Mouse (Mus musculus) stomach, embryonic 16.5 days (tissue): ENCODE data around the gene Ctse. TPM values are rescaled to one million over a fixed set of nuclear protein-coding genes. Genes with fewer than 3 reads are reported as not detected.

Source experiments
- ATAC-seq: fragments of 200-750 bp; cut with Nextera tagmentation; 2 replicates; pipeline ENCODE4 v1.8.0; 2017; ENCODE audit warnings: moderate number of reproducible peaks, moderate TSS enrichment; ENCODE audit not compliant: insufficient read depth, low FRiP score
- H3K27ac ChIP-seq: fragments of 300-500 bp; sonication (generic); 2 replicates; pipeline ENCODE4 v1.5.1; 2014; ENCODE audit warnings: low read length
- H3K27me3 ChIP-seq: fragments of 300-500 bp; sonication (generic); 2 replicates; pipeline ENCODE4 v1.6.1; 2014; ENCODE audit warnings: low read length, control low read depth, mixed read lengths; ENCODE audit not compliant: control insufficient read depth, insufficient read depth
- H3K36me3 ChIP-seq: fragments of 300-500 bp; sonication (generic); 2 replicates; pipeline ENCODE4 v1.6.1; 2014; ENCODE audit warnings: low read length; ENCODE audit not compliant: control insufficient read depth, insufficient read depth
- H3K4me1 ChIP-seq: fragments of 300-500 bp; sonication (generic); 2 replicates; pipeline ENCODE4 v1.6.1; 2014; ENCODE audit warnings: low read length, control low read depth, mixed read lengths; ENCODE audit not compliant: control insufficient read depth, insufficient read depth
- H3K4me2 ChIP-seq: fragments of 300-500 bp; sonication (generic); 2 replicates; pipeline ENCODE4 v1.6.1; 2014; ENCODE audit warnings: low read depth, low read length, mixed read lengths
- H3K4me3 ChIP-seq: fragments of 300-500 bp; sonication (generic); replicated peaks from 2 replicates; pipeline ENCODE4 v1.5.1; 2014; ENCODE audit warnings: mild to moderate bottlenecking, low read length
- H3K9ac ChIP-seq: fragments of 300-500 bp; sonication (generic); 2 replicates; pipeline ENCODE4 v1.6.1; 2014; ENCODE audit warnings: low read length
- H3K9me3 ChIP-seq: fragments of 300-500 bp; sonication (generic); replicated peaks from 2 replicates; pipeline ENCODE4 v1.6.1; 2016; ENCODE audit warnings: low read length, control low read depth; ENCODE audit not compliant: control insufficient read depth
- WGBS: fragments of 180-500 bp; shearing (Covaris S2); extraction: QIAGEN DNeasy Blood & Tissue Kit; methylation state at CpG from one replicate; pipeline ENCODE4 v1.1.7; 2014; 5-methylcytosine and 5-hydroxymethylcytosine counted together
- polyA plus RNA-seq: library from polyadenylated mRNA; unstranded; fragments of >200 nt; fragmentation: Nextera tagmentation; extraction: Ambion mirVana; gene quantifications from 2 replicates; pipeline ENCODE4 v1.2.1, GENCODE M21; 2015

Ctse gene
- polyA plus RNA-seq, 1 experiment from 2014 or later = 134 TPM

DNA sequence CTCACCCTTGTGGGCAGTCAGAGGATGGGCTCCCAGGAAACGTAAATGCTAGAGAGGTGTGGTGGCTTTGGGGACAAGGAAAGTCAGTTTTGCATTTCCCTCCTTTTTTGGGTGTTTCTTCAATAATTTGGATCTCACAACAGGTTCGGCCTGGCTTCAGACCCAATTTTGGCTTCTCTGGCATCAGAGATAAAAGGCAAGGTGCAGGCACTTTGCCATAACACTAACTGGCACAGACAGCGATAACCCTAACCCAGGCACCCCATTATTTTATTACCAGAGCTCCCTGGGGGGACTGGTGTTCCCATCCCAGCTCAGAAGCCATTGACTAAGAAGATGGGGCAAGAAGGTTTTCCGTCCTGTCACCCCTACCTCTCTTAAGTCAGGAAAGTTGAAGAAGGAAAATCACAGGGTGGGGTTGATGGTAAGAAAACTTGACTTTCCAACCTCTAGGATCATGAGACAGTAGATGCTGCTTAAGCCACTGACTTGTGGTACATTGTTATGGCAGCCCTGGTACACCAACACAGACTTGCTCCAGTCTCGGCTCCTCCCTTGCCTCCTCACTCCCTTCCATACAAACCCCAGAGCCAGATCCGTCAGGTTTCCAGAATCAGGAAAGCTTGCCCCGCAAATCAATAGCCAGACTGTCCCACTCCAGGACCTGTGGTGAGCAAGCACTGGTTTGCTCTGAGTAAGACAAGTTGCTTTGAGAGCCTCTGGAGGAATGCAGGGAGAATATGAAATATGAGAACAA, 22.8 kb downstream of the Ctse start:
- Histone ChIP-seq H3K4me2 (no peak overlapping the region), H3K27ac (no peak overlapping the region; the same call in 1 of the 2 replicates), H3K9me3 (no peaks in the 10 kb centered on the region), H3K4me3 (no peak overlapping the region), H3K36me3 (no peaks in the 10 kb centered on the region), H3K4me1 (no peaks in the 10 kb centered on the region; the same call in 1 of the 2 replicates), H3K9ac (no peak overlapping the region), H3K27me3 (no peaks in the 10 kb centered on the region; the same call in 1 of the 2 replicates)
- WGBS = 74% methylated on average over 7 of the region's 7 CpGs
- no peak for ATAC-seq

DNA sequence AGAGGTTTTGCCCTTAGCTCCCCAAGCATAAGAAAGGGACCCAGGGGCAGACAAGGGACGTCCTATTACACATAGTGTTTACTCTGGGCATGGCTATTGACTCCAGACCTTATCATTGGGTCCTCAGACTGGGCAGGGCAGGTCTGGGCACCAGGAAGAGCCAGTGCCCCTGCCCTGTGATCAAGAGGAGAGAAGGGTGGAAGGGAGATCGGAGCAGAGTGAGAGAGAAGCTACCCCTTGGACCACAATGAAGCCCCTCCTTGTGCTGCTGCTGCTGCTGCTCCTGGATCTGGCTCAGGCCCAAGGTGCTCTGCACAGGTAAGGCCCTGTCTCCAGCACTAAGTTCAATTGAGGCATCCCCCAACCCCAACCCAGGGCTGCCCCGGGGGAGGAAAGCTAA, 23.6 kb downstream of the Ctse start:
- ATAC-seq = peak; percentile 89
- Histone ChIP-seq H3K27ac (no peak overlapping the region), H3K4me3 (peak overlapping the region; percentile 28), H3K4me2 (peak overlapping the region; percentile 30), H3K9me3 (no peaks in the 10 kb centered on the region), H3K4me1 (no peaks in the 10 kb centered on the region; the same call in 1 of the 2 replicates), H3K27me3 (no peaks in the 10 kb centered on the region; the same call in 1 of the 2 replicates), H3K36me3 (no peaks in the 10 kb centered on the region), H3K9ac (peak overlapping the region; percentile 54)
- 54% methylated on average over 3 of the region's 3 CpGs for WGBS

DNA sequence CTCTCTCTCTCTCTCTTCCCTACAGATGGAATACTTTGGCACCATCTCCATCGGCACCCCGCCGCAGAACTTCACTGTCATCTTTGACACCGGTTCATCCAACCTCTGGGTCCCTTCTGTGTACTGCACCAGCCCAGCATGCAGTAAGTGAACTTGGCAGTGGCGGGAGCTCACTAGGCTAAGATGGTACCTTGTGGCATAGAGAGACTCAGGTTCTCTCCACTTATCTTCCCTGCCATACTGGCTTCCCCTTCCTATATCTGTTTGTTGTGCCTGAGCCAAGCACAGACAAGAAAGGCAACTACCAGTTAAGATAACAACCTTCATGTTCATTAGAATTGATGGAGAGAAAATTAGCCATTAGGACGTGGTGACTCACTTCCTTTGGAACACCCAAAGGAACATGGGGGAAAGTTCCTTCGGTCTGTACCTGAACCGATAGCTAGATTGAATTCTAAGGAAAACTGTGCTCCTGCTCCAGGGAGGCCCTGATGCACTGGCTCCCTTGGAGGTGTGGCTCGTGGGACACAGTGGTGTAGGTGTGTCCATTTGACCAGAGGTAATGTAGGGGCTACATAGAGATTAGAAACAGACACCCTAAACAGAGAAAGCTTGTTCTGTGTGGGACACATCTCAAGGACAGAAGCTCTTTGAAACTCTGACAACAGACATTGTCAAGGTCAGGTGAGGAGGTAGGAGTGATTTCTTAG, 25.3 kb downstream of the Ctse start:
- no peak for ATAC-seq
- H3K27ac ChIP-seq = no peak overlapping the region
- peak overlapping the region; percentile 13; the same call in 1 of the 2 replicates for H3K4me2 ChIP-seq
- H3K9ac ChIP-seq = no peak overlapping the region
- H3K27me3 ChIP-seq = no peaks in the 10 kb centered on the region; the same call in 1 of the 2 replicates
- H3K36me3 ChIP-seq = no peaks in the 10 kb centered on the region
- 82% methylated on average over 9 of the region's 9 CpGs for WGBS
- no peak overlapping the region for H3K4me3 ChIP-seq
- H3K4me1 ChIP-seq = no peaks in the 10 kb centered on the region
- H3K9me3 ChIP-seq = no peaks in the 10 kb centered on the region

DNA sequence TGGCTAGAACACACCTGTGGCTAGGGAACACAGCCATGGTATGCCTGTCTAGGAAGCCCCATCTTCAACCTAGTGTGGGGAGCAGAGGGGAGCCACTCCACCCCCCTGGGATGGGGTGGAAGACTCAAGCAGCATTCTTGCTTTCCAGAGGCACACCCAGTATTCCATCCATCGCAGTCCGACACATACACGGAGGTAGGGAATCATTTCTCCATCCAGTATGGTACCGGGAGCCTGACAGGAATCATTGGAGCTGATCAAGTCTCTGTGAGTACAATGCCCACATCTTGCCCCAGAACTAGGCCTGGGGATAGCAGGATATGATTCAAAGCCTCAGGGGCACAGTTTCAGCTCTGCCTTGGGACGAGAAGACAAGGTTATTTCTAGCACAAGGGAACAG, 26.0 kb downstream of the Ctse start:
- Histone ChIP-seq H3K27ac (no peak overlapping the region), H3K9ac (no peak overlapping the region), H3K4me3 (no peak overlapping the region), H3K4me1 (no peaks in the 10 kb centered on the region), H3K4me2 (no peak overlapping the region), H3K9me3 (no peaks in the 10 kb centered on the region), H3K27me3 (no peaks in the 10 kb centered on the region; the same call in 1 of the 2 replicates), H3K36me3 (no peaks in the 10 kb centered on the region)
- no peak for ATAC-seq
- WGBS = 85% methylated on average over 5 of the region's 5 CpGs

DNA sequence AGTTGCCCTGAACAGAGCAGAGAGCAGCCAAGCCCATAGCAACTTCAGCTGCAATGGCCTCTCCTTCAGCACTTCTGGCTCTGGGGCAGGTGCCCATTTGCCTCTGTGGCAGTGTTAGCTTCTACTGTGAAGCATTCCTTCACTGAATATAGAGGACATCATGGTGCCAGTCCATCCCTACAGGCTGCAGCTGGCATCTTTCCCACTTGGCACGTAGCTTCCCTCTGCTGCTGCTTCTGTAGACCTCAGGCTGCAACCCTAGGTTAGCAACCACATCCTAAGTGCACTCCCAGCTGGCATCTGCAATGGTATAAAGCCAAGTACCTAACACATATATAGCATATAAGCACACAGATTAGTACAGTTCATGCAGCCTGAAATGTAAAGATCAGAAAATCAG, 27.8 kb downstream of the Ctse start:
- 65% methylated on average over 1 of the region's 1 CpGs for WGBS
- no peak for ATAC-seq
- no peak overlapping the region for H3K4me2 ChIP-seq
- H3K36me3 ChIP-seq = no peaks in the 10 kb centered on the region
- no peak overlapping the region for H3K27ac ChIP-seq
- no peaks in the 10 kb centered on the region for H3K27me3 ChIP-seq
- H3K4me3 ChIP-seq = no peak overlapping the region
- no peaks in the 10 kb centered on the region for H3K9me3 ChIP-seq
- H3K4me1 ChIP-seq = no peaks in the 10 kb centered on the region
- no peak overlapping the region for H3K9ac ChIP-seq

DNA sequence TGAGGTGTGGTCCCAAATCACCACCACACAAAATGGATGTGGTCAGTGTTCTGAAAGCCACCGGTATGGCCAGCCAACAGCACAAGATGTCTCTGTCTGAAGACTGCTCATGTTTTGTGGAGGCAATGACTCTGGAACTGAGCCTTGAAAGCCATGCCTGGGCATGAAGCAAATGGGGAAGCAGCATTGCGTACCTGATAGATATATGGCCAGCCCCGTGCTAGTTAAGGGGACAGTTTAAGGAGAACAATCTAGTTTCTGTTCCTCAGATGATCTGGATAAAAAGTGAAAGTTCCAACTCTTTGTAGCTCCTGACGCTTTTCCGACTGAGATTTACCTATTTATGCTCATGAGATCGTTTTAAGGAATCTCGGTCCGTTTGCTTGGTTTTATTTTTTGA, 33.0 kb downstream of the Ctse start:
- H3K27ac ChIP-seq = no peak overlapping the region
- no peak overlapping the region for H3K9ac ChIP-seq
- ATAC-seq = no peak
- no peaks in the 10 kb centered on the region for H3K4me1 ChIP-seq
- no peaks in the 10 kb centered on the region for H3K9me3 ChIP-seq
- no peak overlapping the region for H3K4me3 ChIP-seq
- WGBS = 84% methylated on average over 8 of the region's 8 CpGs
- H3K27me3 ChIP-seq = no peaks in the 10 kb centered on the region
- H3K4me2 ChIP-seq = no peak overlapping the region
- H3K36me3 ChIP-seq = no peaks in the 10 kb centered on the region

DNA sequence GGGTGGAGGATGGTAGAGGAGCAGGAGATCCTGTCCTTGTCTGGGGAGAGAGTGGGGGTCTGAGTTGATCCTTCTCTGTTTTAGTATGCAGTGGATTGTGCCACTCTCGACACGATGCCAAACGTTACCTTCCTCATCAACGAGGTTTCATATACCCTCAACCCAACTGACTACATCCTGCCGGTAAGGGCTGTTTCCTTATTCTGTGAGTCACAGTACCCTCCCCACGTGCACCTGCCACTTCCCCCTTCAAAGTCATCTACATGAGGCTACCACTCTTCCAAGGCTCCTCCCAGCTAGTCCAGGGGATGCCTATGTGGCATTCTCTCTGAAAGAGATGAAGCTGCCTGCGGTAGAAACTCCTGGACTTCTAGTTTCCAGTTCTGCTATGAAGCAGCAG, 34.3 kb downstream of the Ctse start:
- Histone ChIP-seq H3K9ac (no peak overlapping the region), H3K4me1 (no peaks in the 10 kb centered on the region), H3K4me2 (no peak overlapping the region), H3K4me3 (no peak overlapping the region), H3K36me3 (no peaks in the 10 kb centered on the region), H3K27me3 (no peaks in the 10 kb centered on the region), H3K9me3 (no peaks in the 10 kb centered on the region), H3K27ac (no peak overlapping the region)
- no peak for ATAC-seq
- 79% methylated on average over 7 of the region's 7 CpGs for WGBS

DNA sequence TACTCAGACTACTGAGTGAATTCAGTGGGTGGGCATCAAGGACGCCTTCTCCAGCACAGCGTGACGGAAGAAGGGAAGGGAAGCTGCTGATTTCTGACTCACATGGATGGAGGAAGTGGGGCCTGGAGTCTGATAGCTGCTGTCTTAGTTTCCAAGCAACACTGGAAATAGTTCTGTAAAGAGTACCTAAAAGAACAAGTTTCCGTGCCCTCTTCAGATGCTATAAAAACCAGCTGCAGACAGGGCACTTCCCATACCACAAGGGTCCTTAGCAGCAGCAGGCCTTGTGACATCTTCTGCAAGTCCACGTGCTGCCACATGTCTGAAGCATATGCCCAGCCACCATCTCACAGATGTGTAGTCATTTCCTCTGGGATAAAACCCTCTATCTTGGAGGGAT, 41.5 kb downstream of the Ctse start:
- Histone ChIP-seq H3K27ac (no peak overlapping the region), H3K27me3 (no peaks in the 10 kb centered on the region)

DNA sequence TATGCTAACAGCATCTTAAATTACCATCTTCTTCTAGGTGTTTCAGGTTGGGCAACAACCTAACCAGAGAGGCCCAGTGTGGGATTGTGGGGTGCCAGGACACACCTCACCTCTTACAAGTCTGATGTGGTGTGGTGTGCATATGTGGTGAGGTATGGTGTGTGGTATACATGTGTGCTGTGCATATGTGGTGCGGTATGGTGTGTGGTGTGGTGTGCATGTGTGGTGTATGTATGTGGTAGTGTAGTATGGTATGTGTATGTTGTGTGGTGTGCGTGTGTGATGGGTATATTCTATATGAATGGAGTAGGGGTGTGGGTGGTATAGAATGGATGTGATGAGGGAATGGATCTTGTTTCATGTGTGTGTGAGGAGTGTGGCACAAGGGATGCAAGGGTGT, 49.6 kb downstream of the Ctse start:
- H3K9ac ChIP-seq = no peak overlapping the region
- peaks cover 12% of the 10 kb centered on the region for H3K4me1 ChIP-seq
- ATAC-seq = no peak
- H3K4me3 ChIP-seq = no peak overlapping the region
- H3K36me3 ChIP-seq = no peaks in the 10 kb centered on the region
- no peak overlapping the region for H3K4me2 ChIP-seq
- no peak overlapping the region for H3K27ac ChIP-seq
- no peaks in the 10 kb centered on the region for H3K27me3 ChIP-seq
- 94% methylated on average over 2 of the region's 2 CpGs for WGBS
- H3K9me3 ChIP-seq = no peaks in the 10 kb centered on the region

More for the DNA sequence above, 41.5 kb downstream of the Ctse start:
- no peaks in the 10 kb centered on the region for H3K9me3 ChIP-seq
- H3K4me2 ChIP-seq = no peak overlapping the region
- no peak for ATAC-seq
- WGBS = 84% methylated on average over 5 of the region's 5 CpGs
- no peaks in the 10 kb centered on the region for H3K36me3 ChIP-seq
- H3K9ac ChIP-seq = no peak overlapping the region
- no peaks in the 10 kb centered on the region for H3K4me1 ChIP-seq
- H3K4me3 ChIP-seq = no peak overlapping the region
